Mouse (Mus musculus) kidney, adult 2 months (tissue): ENCODE measurements around the gene Dync1li1.

ENCODE experiments used
- CTCF ChIP-seq: fragments of 200-500 bp; conservative IDR thresholded peaks from 2 replicates; pipeline ENCODE4 v1.5.1; 2011; ENCODE audit warnings: low read depth, mild to moderate bottlenecking, control low read depth, low read length, moderate library complexity, mixed read lengths; ENCODE audit not compliant: insufficient read depth, insufficient read length
- POLR2A ChIP-seq: fragments of 200-500 bp; IDR thresholded peaks from one replicate; pipeline ENCODE4 v1.6.1; 2011; ENCODE audit warnings: low read depth, low read length, control low read depth

DNA sequence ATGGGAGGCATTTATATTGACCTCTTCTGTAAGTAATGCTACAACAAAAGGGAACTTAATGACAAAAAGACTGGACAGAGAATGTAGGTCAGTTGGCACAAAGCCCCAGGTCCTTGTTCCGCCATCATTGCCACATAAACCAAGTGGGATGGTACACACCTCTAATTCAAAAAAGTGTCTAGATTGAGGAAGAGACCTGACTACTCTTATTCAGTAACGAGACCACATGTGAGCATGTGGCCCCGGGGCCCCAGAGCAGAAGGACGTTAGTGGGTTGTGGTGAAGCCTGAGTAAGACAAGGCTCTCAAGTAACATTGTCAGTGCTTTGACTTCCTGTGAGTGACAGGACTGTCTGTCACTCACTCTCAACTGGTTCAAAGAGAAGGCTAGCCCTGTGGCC lies 81.6 kb downstream of the Dync1li1 start:
- TF ChIP-seq CTCF (no peak), POLR2A (no peak)
